Mouse (Mus musculus) embryonic facial prominence, embryonic 15.5 days (tissue): ENCODE measurements around the gene Trim31. TPM values are rescaled to one million over a fixed set of nuclear protein-coding genes. Genes with fewer than 3 reads are reported as not detected.

ENCODE experiments used
- ATAC-seq: fragments of 200-750 bp; cut with Nextera tagmentation; 2 replicates; pipeline ENCODE4 v1.8.0; 2017; ENCODE audit warnings: low read depth, moderate TSS enrichment; ENCODE audit not compliant: insufficient number of reproducible peaks, low FRiP score, low TSS enrichment
- H3K27ac ChIP-seq: fragments of 300-500 bp; sonication (generic); replicated peaks from 2 replicates; pipeline ENCODE4 v1.5.1; 2015; ENCODE audit warnings: mild to moderate bottlenecking, inconsistent platforms
- H3K27me3 ChIP-seq: fragments of 300-500 bp; sonication (generic); 2 replicates; pipeline ENCODE4 v1.6.1; 2015; ENCODE audit warnings: inconsistent platforms
- H3K36me3 ChIP-seq: fragments of 300-500 bp; sonication (generic); 2 replicates; pipeline ENCODE4 v1.6.1; 2015; ENCODE audit warnings: mild to moderate bottlenecking, inconsistent platforms
- H3K4me1 ChIP-seq: fragments of 300-500 bp; sonication (generic); 2 replicates; pipeline ENCODE4 v1.6.1; 2015; ENCODE audit warnings: inconsistent platforms
- H3K4me2 ChIP-seq: fragments of 300-500 bp; sonication (generic); replicated peaks from 2 replicates; pipeline ENCODE4 v1.6.1; 2015; ENCODE audit warnings: mild to moderate bottlenecking, inconsistent platforms
- H3K4me3 ChIP-seq: fragments of 300-500 bp; sonication (generic); replicated peaks from 2 replicates; pipeline ENCODE4 v1.5.1; 2015; ENCODE audit warnings: mild to moderate bottlenecking, inconsistent platforms
- H3K9ac ChIP-seq: fragments of 300-500 bp; sonication (generic); 2 replicates; pipeline ENCODE4 v1.6.1; 2015; ENCODE audit warnings: inconsistent platforms
- H3K9me3 ChIP-seq: fragments of 300-500 bp; sonication (generic); replicated peaks from 2 replicates; pipeline ENCODE4 v1.6.1; 2016; ENCODE audit warnings: inconsistent platforms
- WGBS: fragments of 180-500 bp; shearing (Covaris S2); methylation state at CpG from one replicate; pipeline ENCODE4 v1.1.7; 2015; 5-methylcytosine and 5-hydroxymethylcytosine counted together
- polyA plus RNA-seq: library from polyadenylated mRNA; unstranded; fragments of >200 nt; fragmentation: Nextera tagmentation; extraction: Ambion mirVana; gene quantifications from 2 replicates; pipeline ENCODE4 v1.2.1, GENCODE M21; 2015

Gene Trim31
- polyA plus RNA-seq, 1 experiment from 2014 or later, result not detected

DNA sequence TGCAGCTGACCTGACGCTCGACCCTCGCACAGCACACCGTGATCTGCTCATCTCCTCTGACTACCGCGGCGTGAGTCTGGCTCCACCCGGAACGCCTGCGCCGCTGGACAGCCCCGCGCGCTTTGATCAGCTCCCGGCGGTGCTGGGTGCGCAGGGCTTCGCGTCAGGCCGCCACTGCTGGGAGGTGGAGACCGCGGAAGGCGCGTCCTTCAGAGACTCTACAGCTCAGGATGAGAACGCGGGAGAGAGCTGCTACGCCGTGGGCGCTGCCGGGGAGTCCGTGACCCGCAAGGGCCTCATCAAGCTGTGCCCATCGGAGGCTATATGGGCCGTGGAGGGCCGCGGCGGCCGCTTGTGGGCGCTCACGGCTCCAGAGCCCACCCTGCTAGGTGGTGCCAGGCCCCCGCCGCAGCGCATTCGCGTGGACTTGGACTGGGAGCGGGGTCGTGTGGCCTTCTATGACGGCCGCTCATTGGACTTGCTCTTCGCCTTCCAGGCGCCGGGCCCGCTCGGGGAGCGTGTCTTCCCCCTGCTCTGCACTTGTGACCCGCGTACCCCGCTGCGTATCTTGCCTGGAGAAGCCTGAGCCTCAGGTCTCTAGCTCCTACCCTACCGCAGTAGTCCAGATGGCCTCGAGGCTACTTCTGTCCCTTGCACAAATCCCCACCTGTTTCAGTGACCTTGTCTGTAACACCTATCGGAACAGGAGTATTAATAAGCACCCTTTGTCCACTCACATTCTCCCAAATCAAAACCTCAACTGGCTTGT is 49.3 kb downstream of the Trim31 start:
- peak overlapping the region; percentile 29; the same call in 1 of the 2 replicates for H3K9ac ChIP-seq
- H3K4me1 ChIP-seq, result peaks cover 34% of the 10 kb centered on the region
- peak overlapping the region; percentile 94 for H3K4me2 ChIP-seq
- WGBS, result under 1% methylated on average over 62 of the region's 62 CpGs
- peaks cover 13% of the 10 kb centered on the region for H3K36me3 ChIP-seq
- H3K27ac ChIP-seq, result no peak overlapping the region
- peak; percentile 36; the same call in 1 of the 2 replicates for ATAC-seq
- no peaks in the 10 kb centered on the region for H3K9me3 ChIP-seq
- H3K27me3 ChIP-seq, result peaks cover 44% of the 10 kb centered on the region
- H3K4me3 ChIP-seq, result peak overlapping the region; percentile 48

DNA sequence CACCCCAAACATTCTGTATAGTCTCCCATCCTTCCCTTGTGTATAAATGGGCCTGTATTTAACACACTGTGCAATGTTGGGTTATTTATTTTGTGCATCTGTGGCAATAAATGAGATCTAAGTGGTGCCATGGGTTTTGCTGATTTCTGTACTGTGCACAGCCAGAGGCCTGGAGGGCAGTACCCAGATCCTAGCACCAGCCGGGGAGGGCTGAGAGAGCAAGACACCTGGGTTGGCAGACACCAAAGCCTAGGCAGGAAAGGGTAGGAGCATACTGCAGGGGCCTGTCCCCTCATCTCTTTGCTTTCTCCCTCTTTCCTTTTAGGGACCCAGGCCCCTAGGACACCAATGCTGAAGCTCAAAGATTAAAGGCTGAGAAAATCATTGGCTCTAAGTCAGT is 50.4 kb downstream of the Trim31 start:
- 100% methylated on average over 1 of the region's 1 CpGs for WGBS
- Histone ChIP-seq H3K9me3 (no peaks in the 10 kb centered on the region), H3K4me1 (peaks cover 24% of the 10 kb centered on the region), H3K36me3 (peaks cover 14% of the 10 kb centered on the region), H3K27me3 (peaks cover 33% of the 10 kb centered on the region), H3K4me2 (no peak overlapping the region), H3K27ac (no peak overlapping the region), H3K4me3 (no peak overlapping the region), H3K9ac (no peak overlapping the region)
- ATAC-seq, result no peak

DNA sequence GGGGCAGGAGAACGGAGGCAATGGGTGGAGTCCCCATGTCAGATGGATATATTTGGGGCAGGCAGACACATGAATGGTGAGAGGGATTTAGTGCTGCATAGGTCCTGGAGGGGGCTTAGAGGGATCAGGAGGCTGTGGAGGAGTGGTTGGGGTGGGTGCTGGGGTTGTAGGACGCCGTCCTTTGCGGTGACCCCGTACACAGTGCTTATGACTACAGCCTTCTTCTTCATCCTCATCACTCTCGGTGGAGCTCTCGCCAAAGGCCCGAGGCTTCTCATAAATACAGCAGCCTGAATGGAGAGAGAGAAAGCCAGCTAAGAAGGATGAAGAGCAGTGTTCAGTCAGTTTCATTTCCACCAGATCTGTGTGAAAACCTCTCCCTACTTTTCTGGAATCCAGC is 51.3 kb downstream of the Trim31 start:
- peaks cover 26% of the 10 kb centered on the region for H3K27me3 ChIP-seq
- WGBS, result 93% methylated on average over 8 of the region's 8 CpGs
- no peak overlapping the region for H3K4me2 ChIP-seq
- H3K4me3 ChIP-seq, result no peak overlapping the region
- H3K4me1 ChIP-seq, result peaks cover 19% of the 10 kb centered on the region
- peaks cover 19% of the 10 kb centered on the region for H3K36me3 ChIP-seq
- H3K9me3 ChIP-seq, result no peaks in the 10 kb centered on the region
- H3K27ac ChIP-seq, result no peak overlapping the region
- H3K9ac ChIP-seq, result no peak overlapping the region
- no peak for ATAC-seq

DNA sequence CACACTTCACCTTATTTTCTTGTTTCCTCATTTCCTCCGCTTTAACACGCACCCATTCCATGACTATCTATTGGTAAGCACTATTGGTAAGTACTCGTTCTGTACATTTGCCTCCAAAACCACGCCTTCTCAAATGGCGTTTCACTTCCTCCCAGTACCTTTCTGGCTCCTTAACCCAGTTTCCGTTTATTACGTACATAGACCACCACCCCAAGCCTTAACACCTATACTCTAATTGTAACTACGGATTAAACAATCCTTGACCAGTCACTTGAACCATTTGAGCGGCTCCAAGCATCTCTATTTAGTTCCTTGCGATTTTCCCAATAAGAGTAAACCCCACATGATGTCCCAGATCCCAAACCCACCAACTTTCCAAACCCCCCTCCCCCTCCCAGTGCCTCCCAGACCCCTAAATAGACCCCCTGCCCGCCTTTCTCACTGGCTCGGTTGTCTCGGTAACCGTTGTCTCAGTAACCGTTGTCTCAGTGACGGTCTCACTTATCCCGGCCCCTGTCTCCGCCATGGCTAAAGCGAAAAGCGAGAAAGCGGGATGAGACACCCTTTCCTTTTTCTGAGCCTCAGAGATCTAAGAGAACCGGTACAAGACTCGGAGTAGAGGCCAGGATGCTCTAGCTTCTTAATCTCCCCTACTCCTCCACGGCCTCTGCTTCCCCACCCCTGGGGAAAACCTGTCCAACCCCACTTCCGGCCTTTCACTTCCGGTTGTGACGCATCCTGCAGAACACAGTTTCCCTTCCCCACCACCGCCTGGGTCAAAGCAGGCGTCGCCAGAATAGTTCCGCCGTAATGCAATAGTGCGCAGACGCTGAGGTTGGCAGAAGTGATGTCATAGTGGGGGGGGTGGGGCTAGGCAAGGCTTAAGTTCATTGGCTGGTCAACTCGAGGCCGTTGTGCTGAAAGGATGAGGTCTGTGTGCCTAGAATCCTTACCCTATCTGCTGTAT is 53.3 kb downstream of the Trim31 start, which contains the start of gene Ppp1r11:
Ppp1r11 (minus strand) TSS at position 761 of the 967 bp plus-strand sequence.
- H3K27ac ChIP-seq, result peak within 1 kb of the TSS; percentile 78
- H3K9me3 ChIP-seq, result no peaks in the 10 kb centered on the region
- peak within 1 kb of the TSS; percentile 56 for H3K4me2 ChIP-seq
- 2% methylated on average over 36 of the region's 36 CpGs for WGBS
- H3K4me1 ChIP-seq, result peaks cover 19% of the 10 kb centered on the region
- H3K36me3 ChIP-seq, result peaks cover 29% of the 10 kb centered on the region
- peak; percentile 96 for ATAC-seq
- H3K4me3 ChIP-seq, result peak within 1 kb of the TSS; percentile 73
- peak within 1 kb of the TSS; percentile 76 for H3K9ac ChIP-seq
- peaks cover 6% of the 10 kb centered on the region for H3K27me3 ChIP-seq

DNA sequence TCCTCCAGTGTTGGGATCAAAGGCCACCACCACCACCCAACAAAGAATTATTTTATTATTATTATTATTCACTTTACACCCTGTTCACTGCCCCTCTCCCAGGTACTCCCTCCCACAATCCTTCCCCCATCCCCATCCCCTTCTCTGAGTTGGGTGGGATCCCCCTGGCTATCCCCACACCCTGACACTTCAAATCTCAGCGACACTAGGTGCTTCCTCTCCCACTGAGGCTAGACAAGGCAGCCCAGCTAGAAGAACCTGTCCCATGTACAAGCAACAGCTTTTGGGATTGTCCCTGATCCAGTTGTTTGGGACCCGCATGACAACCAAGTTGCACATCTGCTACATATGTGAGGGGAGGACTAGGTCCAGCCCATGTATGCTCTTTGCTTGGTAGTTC is 54.7 kb downstream of the Trim31 start:
- Histone ChIP-seq H3K4me3 (no peak overlapping the region), H3K9me3 (no peaks in the 10 kb centered on the region), H3K36me3 (peaks cover 31% of the 10 kb centered on the region), H3K9ac (no peak overlapping the region), H3K4me2 (no peak overlapping the region), H3K4me1 (peaks cover 12% of the 10 kb centered on the region), H3K27me3 (no peaks in the 10 kb centered on the region), H3K27ac (no peak overlapping the region)
- WGBS, result 87% methylated on average over 2 of the region's 2 CpGs
- ATAC-seq, result no peak

DNA sequence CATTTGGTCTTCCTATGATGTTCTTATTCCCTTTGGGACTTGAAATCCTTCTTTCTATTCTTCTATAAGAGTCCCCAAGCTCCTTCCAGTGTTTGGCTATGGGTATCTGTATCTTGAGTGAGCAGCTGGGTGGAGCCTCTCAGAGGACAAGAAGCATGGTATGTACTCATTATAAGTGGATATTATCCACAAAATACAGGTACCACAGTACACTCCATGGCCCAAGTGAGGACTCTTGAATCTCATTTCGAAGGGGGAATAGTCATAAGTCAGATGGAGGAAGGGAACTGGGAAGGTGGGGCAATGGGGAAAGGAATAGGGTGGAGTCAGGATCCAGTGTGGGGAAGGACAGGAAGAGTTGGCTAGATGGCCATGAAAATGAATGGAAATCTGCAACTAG is 55.1 kb downstream of the Trim31 start:
- Histone ChIP-seq H3K36me3 (peaks cover 31% of the 10 kb centered on the region), H3K27ac (no peak overlapping the region), H3K9me3 (no peaks in the 10 kb centered on the region), H3K4me1 (peaks cover 14% of the 10 kb centered on the region), H3K27me3 (no peaks in the 10 kb centered on the region), H3K4me2 (no peak overlapping the region), H3K9ac (no peak overlapping the region), H3K4me3 (no peak overlapping the region)
- no peak for ATAC-seq
- 91% methylated on average over 1 of the region's 1 CpGs for WGBS

DNA sequence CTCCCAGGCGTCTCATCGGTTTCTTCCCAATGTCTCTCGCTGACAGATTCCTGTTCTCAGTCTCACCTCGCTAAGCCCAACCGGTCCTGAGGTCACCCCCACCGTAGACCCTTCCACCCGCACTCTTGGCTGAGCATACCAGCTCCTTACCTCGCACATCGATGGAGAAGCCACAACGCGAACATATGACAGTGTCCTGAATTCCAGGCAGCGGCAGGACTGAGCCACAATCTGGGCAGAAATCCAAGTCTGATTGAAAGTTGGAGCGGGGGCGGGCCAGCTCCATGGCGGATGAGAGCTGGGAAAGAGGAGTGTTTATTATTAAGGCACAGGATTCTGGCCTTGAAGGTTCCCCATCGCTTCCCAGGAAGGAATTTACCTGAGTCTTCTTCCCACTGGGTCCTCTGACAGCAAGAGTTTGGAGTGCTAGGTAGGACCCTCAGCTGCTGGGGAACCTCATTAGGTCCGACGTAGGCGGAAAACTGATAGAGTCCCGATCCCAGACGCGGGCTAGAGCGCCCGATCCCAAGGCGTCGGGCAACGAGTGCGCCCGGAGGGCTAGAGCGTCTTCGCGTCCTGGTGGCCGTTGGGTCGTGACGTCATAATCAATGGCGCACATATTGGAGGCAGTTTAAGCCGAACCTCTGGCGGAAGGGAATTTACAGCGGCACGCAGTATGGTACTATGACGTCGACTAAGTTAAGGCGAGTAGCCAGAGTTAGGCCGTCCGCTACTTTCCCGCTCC is 60.3 kb downstream of the Trim31 start, which contains the start of the genes Znrd1 and Znrd1as:
Znrd1 (minus strand) TSS at position 561 of the 745 bp plus-strand sequence.
Znrd1as (plus strand) TSS at position 594 of the 745 bp plus-strand sequence.
- Histone ChIP-seq H3K36me3 (peaks cover 18% of the 10 kb centered on the region), H3K27ac (peak within 1 kb of the TSS; percentile 86), H3K9me3 (no peaks in the 10 kb centered on the region), H3K27me3 (no peaks in the 10 kb centered on the region), H3K4me2 (peak within 1 kb of the TSS; percentile 62), H3K4me1 (peaks cover 11% of the 10 kb centered on the region), H3K9ac (peak within 1 kb of the TSS; percentile 66), H3K4me3 (peak within 1 kb of the TSS; percentile 76)
- WGBS, result under 1% methylated on average over 46 of the region's 46 CpGs
- ATAC-seq, result peak; percentile 96

DNA sequence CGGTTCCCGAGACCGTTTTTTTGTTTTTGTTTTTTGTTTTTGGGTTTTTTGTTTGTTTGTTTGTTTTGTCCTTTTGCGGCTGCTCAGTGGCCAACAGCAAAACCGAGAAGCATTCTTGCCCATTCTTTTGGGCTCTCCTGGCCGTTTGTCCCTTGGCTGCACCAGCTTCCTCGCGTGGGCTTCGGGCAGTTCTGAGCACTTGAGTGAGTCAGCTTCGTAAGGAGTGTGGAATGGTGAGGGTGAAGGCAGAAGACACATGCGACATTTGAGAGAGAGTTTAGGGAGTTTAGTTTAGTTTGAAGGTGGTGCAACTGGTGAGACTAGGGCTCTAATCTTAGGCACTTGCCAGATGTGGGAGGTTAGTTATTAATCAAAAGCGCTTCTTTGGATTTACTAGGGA is 61.0 kb downstream of the Trim31 start:
- H3K4me2 ChIP-seq, result peak overlapping the region; percentile 62
- H3K36me3 ChIP-seq, result peaks cover 15% of the 10 kb centered on the region
- WGBS, result 10% methylated on average over 12 of the region's 12 CpGs
- peaks cover 11% of the 10 kb centered on the region for H3K4me1 ChIP-seq
- peak overlapping the region; percentile 66 for H3K9ac ChIP-seq
- peak overlapping the region; percentile 76 for H3K4me3 ChIP-seq
- peak overlapping the region; percentile 86 for H3K27ac ChIP-seq
- no peak for ATAC-seq
- no peaks in the 10 kb centered on the region for H3K27me3 ChIP-seq
- H3K9me3 ChIP-seq, result no peaks in the 10 kb centered on the region
